19 mouse cellular contexts compared by ENCODE assay signal in the genomic region with DNA sequence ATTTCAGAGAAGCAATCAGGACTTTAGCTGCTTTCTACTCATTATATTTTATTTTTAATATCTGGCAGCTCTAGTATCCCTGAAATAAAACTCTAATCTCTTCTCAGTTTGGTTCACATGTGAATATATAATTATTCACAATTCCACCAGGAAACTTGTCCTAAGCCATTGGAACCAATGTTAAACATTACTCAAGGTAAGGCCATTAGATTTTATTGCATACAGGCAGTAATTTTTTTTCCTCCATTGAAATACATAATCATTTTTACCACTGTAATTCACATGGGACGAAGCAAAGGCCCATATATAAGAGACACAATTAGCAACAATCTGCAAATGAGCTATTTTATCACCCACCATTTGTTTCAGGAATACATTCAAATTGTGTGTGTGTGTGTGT.
DNase-seq lines count a peak whose midpoint lies in the region; ATAC-seq and TF ChIP-seq lines count a peak whose summit lies in the region.
"Had no signal": no experiment of that assay in that cellular context is flagged by ENCODE, and none has a peak within 500 bp of the region (broad histone marks: within the 10 kb centered on the region; RNA-seq: fewer than 3 reads in every experiment).

No protein-coding gene starts in this region.

- H3K27ac ChIP-seq in intestine, embryonic 15.5 days: no peak overlapping the region
- H3K27ac ChIP-seq in intestine, postnatal 0 days (ENCODE audit: low read depth, low read length): no peak overlapping the region
- no peak overlapping the region for H3K27ac ChIP-seq in intestine, embryonic 16.5 days (ENCODE audit: low read length)

- ATAC-seq in intestine, embryonic 15.5 days: peak; percentile 58
- ATAC-seq in intestine, postnatal 0 days: no peak
- ATAC-seq in intestine, embryonic 16.5 days: peak; percentile 74
- ATAC-seq: activated CD4-positive, CD25-positive, alpha-beta regulatory T cell, adult 4 months; CD4-positive, CD25-positive, alpha-beta regulatory T cell, adult 4 months; Patski had no signal

- H3K4me2 ChIP-seq in intestine, embryonic 15.5 days (replicated peaks): no peak overlapping the region
- H3K4me2 ChIP-seq in intestine, postnatal 0 days (replicated peaks; ENCODE audit: low read depth): no peak overlapping the region
- H3K4me2 ChIP-seq in intestine, embryonic 16.5 days (ENCODE audit: low read depth, low read length): no peak overlapping the region

- H3K27me3 ChIP-seq in intestine, embryonic 15.5 days (replicated peaks): no peaks in the 10 kb centered on the region
- H3K27me3 ChIP-seq in intestine, postnatal 0 days (replicated peaks; ENCODE audit: control insufficient read depth, insufficient read depth, low read length): no peaks in the 10 kb centered on the region
- no peaks in the 10 kb centered on the region for H3K27me3 ChIP-seq in intestine, embryonic 16.5 days (replicated peaks; ENCODE audit: control insufficient read depth, insufficient read depth, low read length)
- H3K27me3 ChIP-seq: CH12.LX, Patski had no signal

- 44% methylated on average over 1 of the region's 1 CpGs for WGBS in intestine, embryonic 15.5 days
- 27% methylated on average over 1 of the region's 1 CpGs for WGBS in intestine, postnatal 0 days
- 52% methylated on average over 1 of the region's 1 CpGs for WGBS in intestine, embryonic 16.5 days

- no peak for TF ChIP-seq CTCF in intestine, postnatal 0 days (IDR thresholded peaks at IDR 0.05; ENCODE audit: low read depth)

- DNase-seq in right cerebral cortex, adult 2 months (ENCODE audit: low spot score in 2 of 2): no peak
- DNase-seq: adrenal gland, adult 2 months; adrenal gland, adult 8-10 months; adrenal gland, postnatal 10 days; adrenal gland, postnatal 14 days; adrenal gland, postnatal 25 days; adrenal gland, postnatal 36 days; B cell, adult 2 months; cerebellum, adult 11 months; cerebellum, adult 11-12 months; cerebellum, adult 18-20 months had no signal

- no peaks in the 10 kb centered on the region for H3K4me1 ChIP-seq in intestine, embryonic 15.5 days (replicated peaks)
- H3K4me1 ChIP-seq in intestine, postnatal 0 days (replicated peaks; ENCODE audit: control insufficient read depth, insufficient read depth, low read length): 0 out of 2 replicates have a peak, but pooled peaks cover 4% of the 10 kb centered on the region
- no peaks in the 10 kb centered on the region for H3K4me1 ChIP-seq in intestine, embryonic 16.5 days (ENCODE audit: control insufficient read depth, insufficient read depth, low read length)

- no peak overlapping the region for H3K4me3 ChIP-seq in intestine, embryonic 15.5 days (replicated peaks)
- H3K4me3 ChIP-seq in intestine, postnatal 0 days (ENCODE audit: low read depth, low read length): no peak overlapping the region
- H3K4me3 ChIP-seq in intestine, embryonic 16.5 days (ENCODE audit: low read length): no peak overlapping the region

- no peaks in the 10 kb centered on the region for H3K9me3 ChIP-seq in intestine, embryonic 15.5 days
- H3K9me3 ChIP-seq in intestine, postnatal 0 days (ENCODE audit: control insufficient read depth): no peaks in the 10 kb centered on the region
- no peaks in the 10 kb centered on the region for H3K9me3 ChIP-seq in intestine, embryonic 16.5 days (ENCODE audit: control insufficient read depth, low read length)
- H3K9me3 ChIP-seq: G1E had no signal

- H3K9ac ChIP-seq in intestine, embryonic 15.5 days: no peak overlapping the region
- H3K9ac ChIP-seq in intestine, postnatal 0 days (ENCODE audit: low read depth, low read length): no peak overlapping the region
- H3K9ac ChIP-seq in intestine, embryonic 16.5 days (ENCODE audit: low read depth, low read length): no peak overlapping the region

- no peaks in the 10 kb centered on the region for H3K36me3 ChIP-seq in intestine, embryonic 15.5 days
- H3K36me3 ChIP-seq in intestine, postnatal 0 days (ENCODE audit: control insufficient read depth, insufficient read depth): no peaks in the 10 kb centered on the region
- H3K36me3 ChIP-seq in intestine, embryonic 16.5 days (ENCODE audit: control insufficient read depth, insufficient read depth, low read length): no peaks in the 10 kb centered on the region
- H3K36me3 ChIP-seq: G1E had no signal
